Mouse (Mus musculus) heart, embryonic 14.5 days (tissue): ENCODE results near the gene Ripk4. TPM values are rescaled to one million over a fixed set of nuclear protein-coding genes. Genes with fewer than 3 reads are reported as not detected.
A peak's percentile ranks its signal among the peaks of the same experiment; 100 is the strongest.

Experiments used
- ATAC-seq: fragments of 200-750 bp; cut with Nextera tagmentation; 2 replicates; pipeline ENCODE4 v1.8.0; 2017; ENCODE audit warnings: low read depth, moderate TSS enrichment; ENCODE audit not compliant: insufficient number of reproducible peaks, insufficient read depth, low FRiP score
- H3K27ac ChIP-seq, 2 experiments: fragments of 200-500 bp in 1 of 2; fragments of 300-500 bp in 1 of 2; sonication (generic) in 1 of 2; replicated peaks in 1 of 2; 2 replicates each; pipeline ENCODE4 v1.5.1; 2012 to 2014; ENCODE audit warnings: low read depth in 2 of 2, low read length in 2 of 2, control low read depth in 1 of 2, mild to moderate bottlenecking in 1 of 2, mixed read lengths in 1 of 2; ENCODE audit not compliant: control insufficient read depth in 1 of 2, insufficient read depth in 1 of 2
- H3K27me3 ChIP-seq: fragments of 300-500 bp; sonication (generic); 2 replicates; pipeline ENCODE4 v1.6.1; 2014; ENCODE audit warnings: mild to moderate bottlenecking, low read length, control low read depth; ENCODE audit not compliant: control insufficient read depth, insufficient read depth
- H3K36me3 ChIP-seq: fragments of 300-500 bp; sonication (generic); 2 replicates; pipeline ENCODE4 v1.6.1; 2014; ENCODE audit warnings: mild to moderate bottlenecking, control low read depth, low read length, mixed read lengths; ENCODE audit not compliant: control insufficient read depth, insufficient read depth
- H3K4me1 ChIP-seq, 2 experiments: fragments of 200-500 bp in 1 of 2; fragments of 300-500 bp in 1 of 2; sonication (generic) in 1 of 2; 2 replicates each; pipeline ENCODE4 v1.6.1; 2012 to 2014; ENCODE audit warnings: low read length in 2 of 2, control low read depth in 1 of 2, mixed read lengths in 1 of 2; ENCODE audit not compliant: control insufficient read depth in 2 of 2, insufficient read depth in 2 of 2
- H3K4me2 ChIP-seq: fragments of 300-500 bp; sonication (generic); 2 replicates; pipeline ENCODE4 v1.6.1; 2014; ENCODE audit warnings: mild to moderate bottlenecking, low read length
- H3K4me3 ChIP-seq, 2 experiments: fragments of 200-500 bp in 1 of 2; fragments of 300-500 bp in 1 of 2; sonication (generic) in 1 of 2; 2 replicates each; pipeline ENCODE4 v1.5.1; 2012 to 2014; ENCODE audit warnings: low read length in 2 of 2, mild to moderate bottlenecking in 2 of 2, control low read depth in 1 of 2, low read depth in 1 of 2, moderate library complexity in 1 of 2; ENCODE audit not compliant: control insufficient read depth in 1 of 2, insufficient read depth in 1 of 2
- H3K9ac ChIP-seq: fragments of 300-500 bp; sonication (generic); 2 replicates; pipeline ENCODE4 v1.6.1; 2014; ENCODE audit warnings: mild to moderate bottlenecking, low read length
- H3K9me3 ChIP-seq: fragments of 300-500 bp; sonication (generic); 2 replicates; pipeline ENCODE4 v1.6.1; 2016; ENCODE audit warnings: low read length, control low read depth; ENCODE audit not compliant: control insufficient read depth
- WGBS: fragments of 180-500 bp; shearing (Covaris S2); extraction: QIAGEN DNeasy Blood & Tissue Kit; methylation state at CpG from one replicate; pipeline ENCODE4 v1.1.7; 2014; 5-methylcytosine and 5-hydroxymethylcytosine counted together
- polyA plus RNA-seq: library from polyadenylated mRNA; unstranded; fragments of >200 nt; fragmentation: Nextera tagmentation; extraction: Ambion mirVana; gene quantifications from 2 replicates; pipeline ENCODE4 v1.2.1, GENCODE M21; 2014

Gene Ripk4
- 1.9 and 2.1 TPM in 2 replicates for polyA plus RNA-seq

DNA sequence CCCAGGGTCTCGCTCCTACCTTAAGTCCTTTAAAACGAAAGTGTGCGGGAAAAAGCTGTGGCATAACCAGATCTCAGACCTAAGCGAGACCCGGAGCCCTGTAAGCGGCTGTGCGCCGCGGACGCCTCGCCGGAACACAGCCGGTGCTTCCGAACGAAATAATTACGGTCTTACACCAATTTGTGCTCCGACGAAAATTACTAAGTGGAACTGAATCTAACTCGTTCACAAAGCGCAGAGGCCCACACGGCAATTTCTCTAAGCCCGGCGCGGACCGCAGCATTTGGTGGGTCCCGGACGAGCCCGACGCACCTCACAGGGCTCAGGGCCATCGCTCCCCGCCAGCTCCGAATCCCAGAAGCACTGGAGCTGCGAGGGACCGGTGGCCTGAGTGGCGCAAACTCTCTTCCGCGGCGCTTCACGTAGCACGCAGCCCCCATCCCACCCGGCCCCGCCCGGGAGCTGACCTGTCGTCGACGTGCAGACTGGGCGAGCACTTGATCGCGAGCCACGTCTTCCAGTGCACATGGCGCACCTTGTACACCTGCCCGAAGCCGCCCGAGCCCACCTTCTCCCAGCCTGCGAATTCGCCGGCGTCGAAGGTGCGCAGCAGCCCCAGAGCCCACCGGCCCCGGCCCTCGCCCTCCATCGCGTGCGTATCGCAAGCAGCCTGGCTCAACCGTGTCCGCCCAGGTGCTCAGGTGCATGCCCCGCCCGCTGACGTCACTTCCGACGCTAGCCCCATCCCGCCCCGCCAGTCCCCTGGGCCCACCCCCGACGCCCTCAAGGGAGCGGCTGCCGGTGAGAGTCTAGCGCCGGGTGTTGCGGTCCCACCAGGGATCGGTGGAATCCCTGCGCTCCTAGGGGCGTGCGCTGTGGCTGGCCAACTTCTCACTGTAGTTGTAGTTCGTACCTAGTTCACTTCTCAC is at the start of gene Ripk4:
Gene Ripk4, minus strand, starts transcription at position 727 of the 929 bp plus-strand sequence.
- WGBS, result under 1% methylated on average over 88 of the region's 88 CpGs
- Histone ChIP-seq H3K27ac (no peak within 1 kb of the TSS), H3K4me3 (peak within 1 kb of the TSS; percentile 40 to 61), H3K27me3 (peaks cover 38% of the 10 kb centered on the region), H3K9ac (peak within 1 kb of the TSS; percentile 72), H3K36me3 (no peaks in the 10 kb centered on the region), H3K4me1 (peaks cover 6 to 37% of the 10 kb centered on the region in 2 experiments), H3K4me2 (peak within 1 kb of the TSS; percentile 94), H3K9me3 (no peaks in the 10 kb centered on the region)
- peak; percentile 32; the same call in 1 of the 2 replicates for ATAC-seq

DNA sequence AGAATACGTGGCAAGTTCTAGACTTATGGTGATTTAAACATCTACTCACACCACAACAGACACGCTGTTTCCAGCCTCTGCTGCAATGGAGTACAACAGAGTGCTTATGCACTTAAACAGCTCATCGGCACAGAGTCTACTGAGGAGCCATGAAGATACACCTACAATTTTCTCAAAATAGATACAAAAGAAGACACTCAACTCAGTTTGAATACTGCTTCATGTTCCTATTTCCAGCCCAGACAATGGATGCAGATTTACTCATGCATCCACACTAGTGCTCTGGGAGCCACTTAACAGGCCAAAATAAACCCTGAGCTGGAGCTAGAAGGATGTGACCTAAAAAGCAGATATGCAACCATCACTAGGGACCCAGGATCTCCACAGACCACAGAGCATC is 45.3 kb upstream of the Ripk4 start:
- 83% methylated on average over 3 of the region's 3 CpGs for WGBS
- Histone ChIP-seq H3K4me3 (no peak overlapping the region), H3K27me3 (no peaks in the 10 kb centered on the region), H3K36me3 (peaks cover 92% of the 10 kb centered on the region), H3K4me2 (no peak overlapping the region), H3K4me1 (no peaks in the 10 kb centered on the region), H3K9ac (no peak overlapping the region), H3K27ac (no peak overlapping the region), H3K9me3 (no peaks in the 10 kb centered on the region)
- no peak for ATAC-seq

DNA sequence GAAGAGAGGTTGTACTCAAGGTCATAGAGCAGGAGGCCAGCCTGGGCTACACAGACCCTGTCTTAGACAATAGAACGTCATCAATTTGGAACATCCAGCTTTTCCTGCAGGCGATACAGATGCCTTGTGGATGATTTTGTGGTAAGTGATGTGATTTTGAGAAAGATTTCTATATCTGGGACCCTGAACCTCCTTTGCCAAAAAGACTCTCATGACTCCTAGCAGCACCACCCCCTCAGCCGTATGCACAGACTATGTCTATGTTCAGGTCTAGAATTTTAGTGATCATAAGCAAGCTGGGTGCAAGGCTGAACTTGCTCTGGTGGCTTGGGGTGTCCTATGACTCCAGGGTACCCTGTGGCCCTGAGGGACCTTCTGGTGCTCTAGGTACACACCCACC is 42.1 kb upstream of the Ripk4 start:
- WGBS, result 95% methylated on average over 3 of the region's 3 CpGs
- Histone ChIP-seq H3K9ac (no peak overlapping the region), H3K4me1 (no peaks in the 10 kb centered on the region), H3K27ac (no peak overlapping the region), H3K4me2 (no peak overlapping the region), H3K27me3 (no peaks in the 10 kb centered on the region), H3K36me3 (peaks cover 86% of the 10 kb centered on the region), H3K4me3 (no peak overlapping the region), H3K9me3 (no peaks in the 10 kb centered on the region)
- ATAC-seq, result no peak

DNA sequence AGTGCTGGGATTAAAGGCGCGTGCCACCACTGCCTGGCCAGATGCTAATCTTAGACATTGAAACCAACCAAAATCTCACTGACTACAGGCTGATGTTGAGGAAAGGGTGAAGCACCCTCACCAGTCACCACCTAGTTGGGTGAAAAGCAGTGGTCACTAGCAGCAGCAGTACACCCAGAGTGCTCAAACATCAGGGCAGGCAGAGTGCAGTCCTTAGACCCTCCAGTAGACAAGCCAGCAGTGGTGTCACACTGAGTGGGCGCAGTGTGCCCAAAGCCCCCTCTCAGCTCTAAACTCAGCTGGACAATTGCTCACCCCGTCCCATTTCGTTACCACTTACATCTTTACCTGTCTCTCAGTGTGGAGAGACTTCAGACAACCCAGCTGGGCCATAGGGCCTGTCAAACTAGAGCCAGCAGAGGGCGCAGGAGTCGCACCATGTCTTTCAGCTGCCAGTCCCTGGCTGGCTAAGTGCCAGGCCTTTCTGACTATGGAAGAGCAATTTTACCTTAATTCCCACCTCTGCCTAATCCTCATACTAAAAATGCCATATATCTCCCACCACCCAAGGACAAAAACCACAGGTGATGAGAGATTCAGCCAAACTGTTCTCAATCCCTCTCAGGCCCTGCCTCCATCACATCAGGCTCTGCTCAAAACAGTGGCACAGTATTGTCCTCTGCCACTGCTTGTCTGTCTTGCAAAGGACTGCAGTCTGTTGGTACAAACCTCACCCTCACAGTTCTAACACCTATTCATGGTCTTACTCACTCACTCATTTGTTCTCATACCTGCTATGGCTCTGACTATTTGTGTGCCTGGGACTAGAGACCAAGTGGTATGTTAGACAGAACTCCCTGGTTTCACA is 41.3 kb upstream of the Ripk4 start:
- Histone ChIP-seq H3K4me3 (no peak overlapping the region), H3K27ac (no peak overlapping the region), H3K36me3 (peaks cover 86% of the 10 kb centered on the region), H3K4me1 (no peaks in the 10 kb centered on the region), H3K4me2 (no peak overlapping the region), H3K9ac (no peak overlapping the region), H3K9me3 (no peaks in the 10 kb centered on the region), H3K27me3 (no peaks in the 10 kb centered on the region)
- WGBS, result 74% methylated on average over 7 of the region's 7 CpGs
- ATAC-seq, result no peak

DNA sequence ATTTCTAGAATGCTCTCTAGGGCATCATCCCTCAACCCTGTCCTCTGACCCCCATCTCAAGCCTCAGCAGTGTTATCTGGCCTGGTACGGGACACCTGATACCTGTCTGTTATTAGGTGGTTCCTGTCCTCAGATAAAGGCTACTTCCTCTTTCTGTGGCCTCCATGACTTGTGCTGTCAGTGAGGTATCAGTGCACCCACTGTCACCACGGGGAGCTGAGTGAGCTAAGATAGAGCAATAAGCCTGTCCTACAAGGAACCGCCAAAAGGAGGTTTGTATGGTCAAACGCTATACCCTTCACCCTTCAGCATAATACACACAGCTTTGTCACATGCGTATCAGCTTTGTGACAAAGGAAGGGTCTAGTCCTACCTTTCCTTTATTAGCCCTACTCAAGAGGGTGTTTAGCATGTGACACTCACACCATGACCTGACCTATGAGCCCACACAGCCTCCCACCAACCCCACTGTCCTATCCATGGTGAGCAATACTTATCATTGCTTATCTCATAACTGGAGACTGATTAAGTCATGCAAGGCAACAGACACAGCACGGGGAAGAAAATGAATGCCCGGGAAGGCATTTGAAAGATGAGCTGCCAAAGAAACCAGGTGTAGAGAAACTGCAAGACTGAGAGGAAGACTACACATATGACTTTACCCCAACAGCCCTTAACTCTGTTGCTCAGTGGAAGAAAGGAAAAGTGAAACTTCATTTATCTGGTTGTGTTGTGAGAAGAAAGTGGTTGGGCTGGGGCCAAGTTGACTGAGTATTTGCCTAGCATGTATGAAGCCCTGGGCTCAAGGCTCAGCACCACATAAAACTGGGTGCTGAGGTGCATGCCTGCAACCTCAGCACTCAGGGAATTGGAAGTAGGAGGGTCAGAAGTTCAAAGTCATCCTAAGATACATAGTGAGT is 34.6 kb upstream of the Ripk4 start:
- H3K4me1 ChIP-seq, result no peaks in the 10 kb centered on the region
- no peak overlapping the region for H3K27ac ChIP-seq
- no peak overlapping the region for H3K4me3 ChIP-seq
- ATAC-seq, result no peak; the same call in 1 of the 2 replicates
- H3K4me2 ChIP-seq, result no peak overlapping the region
- 79% methylated on average over 7 of the region's 7 CpGs for WGBS
- H3K27me3 ChIP-seq, result no peaks in the 10 kb centered on the region
- peaks cover 90% of the 10 kb centered on the region for H3K36me3 ChIP-seq
- no peaks in the 10 kb centered on the region for H3K9me3 ChIP-seq
- no peak overlapping the region for H3K9ac ChIP-seq

DNA sequence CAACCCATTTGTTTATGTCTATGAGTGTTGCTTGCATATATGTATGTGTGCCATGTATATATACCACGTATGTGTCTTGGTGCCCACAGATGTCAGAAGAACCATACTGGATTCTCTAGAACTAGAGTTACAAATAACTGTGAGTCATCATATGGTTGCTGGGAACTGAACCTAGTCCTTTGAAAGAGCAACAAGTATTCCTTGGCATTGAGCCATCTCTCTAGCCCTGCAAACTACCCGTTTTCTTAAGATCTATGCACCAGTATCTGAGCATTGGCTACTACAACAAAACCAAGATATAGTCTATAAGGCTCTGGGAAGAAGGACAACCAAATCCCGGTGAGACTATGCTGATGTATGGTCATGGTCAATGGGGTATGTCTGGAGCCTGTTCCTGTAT is 33.6 kb upstream of the Ripk4 start:
- H3K9ac ChIP-seq, result no peak overlapping the region
- no peaks in the 10 kb centered on the region for H3K27me3 ChIP-seq
- no peaks in the 10 kb centered on the region for H3K4me1 ChIP-seq
- 85% methylated on average over 3 of the region's 3 CpGs for WGBS
- peaks cover 88% of the 10 kb centered on the region for H3K36me3 ChIP-seq
- ATAC-seq, result no peak
- no peak overlapping the region for H3K27ac ChIP-seq
- H3K4me3 ChIP-seq, result no peak overlapping the region
- H3K4me2 ChIP-seq, result no peak overlapping the region
- no peaks in the 10 kb centered on the region for H3K9me3 ChIP-seq

DNA sequence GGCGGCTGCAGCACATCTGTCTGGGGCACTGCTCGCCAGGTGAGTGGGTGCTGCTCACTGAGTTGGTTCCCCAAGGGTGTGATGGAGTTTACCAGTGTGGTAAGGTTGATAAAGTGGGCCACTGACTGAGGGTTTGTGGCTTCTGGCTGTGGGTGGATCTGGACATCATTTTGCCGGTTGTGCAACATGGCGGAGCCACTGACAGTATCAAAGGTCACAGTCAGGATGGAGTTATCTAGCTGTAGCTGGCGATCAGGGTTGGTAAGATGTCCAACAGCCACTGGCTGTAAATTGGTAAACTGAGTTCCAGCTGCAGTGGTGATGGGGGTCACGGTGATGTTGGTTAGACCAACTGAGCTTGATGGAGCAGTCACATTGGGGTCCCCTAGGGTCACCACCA is 30.7 kb upstream of the Ripk4 start:
- Histone ChIP-seq H3K27me3 (no peaks in the 10 kb centered on the region), H3K4me1 (no peaks in the 10 kb centered on the region), H3K36me3 (peaks cover 75% of the 10 kb centered on the region), H3K27ac (no peak overlapping the region), H3K4me3 (no peak overlapping the region), H3K9me3 (no peaks in the 10 kb centered on the region), H3K4me2 (no peak overlapping the region), H3K9ac (no peak overlapping the region)
- WGBS, result 90% methylated on average over 6 of the region's 6 CpGs
- no peak for ATAC-seq
